Mouse (Mus musculus): ENCODE measurements around the gene Rnf113a2. TPM values are rescaled to one million over a fixed set of nuclear protein-coding genes. Genes with fewer than 3 reads are reported as not detected.

The Rnf113a2 gene
- total and polyA plus RNA-seq, 3 experiments, result 0.10 to 0.15 TPM; not detected in 1

DNA sequence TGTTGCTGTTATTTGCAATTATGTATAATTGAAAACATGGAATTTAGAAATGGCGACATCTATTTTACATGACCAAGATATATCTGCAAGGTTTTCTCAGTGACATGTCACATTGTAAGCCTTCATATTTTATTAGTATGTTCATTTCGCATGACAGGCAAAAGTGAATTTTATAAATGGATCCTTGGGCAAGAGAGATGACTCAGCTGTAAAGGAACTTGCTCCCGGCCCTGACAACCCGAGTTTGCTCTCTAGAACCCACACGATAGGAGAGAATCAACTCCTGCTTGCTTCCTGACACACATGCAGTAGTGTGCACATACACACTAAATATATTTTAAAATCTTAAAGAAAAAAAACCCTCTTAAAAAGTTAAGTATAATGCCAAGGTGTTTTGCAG is 44.4 kb downstream of the Rnf113a2 start:
- Histone ChIP-seq H3K9ac (ENCODE audit: control insufficient read depth, low read depth, low read length, poor library complexity, severe bottlenecking) (no peak overlapping the region), H3K4me1 (ENCODE audit: control insufficient read depth in 1 of 2, insufficient read depth in 2 of 2, low read length in 2 of 2) (no peaks in the 10 kb centered on the region), H3K79me2 (ENCODE audit: control insufficient read depth, insufficient read depth, low read length, poor library complexity) (no peaks in the 10 kb centered on the region), H3K9me3 (replicated peaks; ENCODE audit: insufficient read depth, low read length) (no peaks in the 10 kb centered on the region), H3K36me3 (ENCODE audit: control insufficient read depth in 1 of 2, insufficient read depth in 2 of 2, low read length in 2 of 2) (peaks cover 0 to 32% of the 10 kb centered on the region in 2 experiments; a peak in 2 of 4 replicates), H3K27me3 (ENCODE audit: control insufficient read depth in 1 of 2, insufficient read depth in 2 of 2, low read length in 2 of 2) (no peaks in the 10 kb centered on the region), H3K27ac (ENCODE audit: control insufficient read depth, low read depth, low read length) (no peak overlapping the region), H3K4me3 (ENCODE audit: control insufficient read depth in 1 of 2, insufficient read depth in 1 of 2, low read depth in 2 of 2, low read length in 2 of 2) (no peak overlapping the region)
- no peak for DNase-seq (ENCODE audit: low read depth, low spot score)
- TF ChIP-seq NRF1 (IDR thresholded peaks at IDR 0.05; ENCODE audit: insufficient read depth, low read depth, low read length, poor library complexity, severe bottlenecking) (no peak), MAFK (IDR thresholded peaks at IDR 0.05; ENCODE audit: borderline replicate concordance, low read depth, low read length) (no peak)

DNA sequence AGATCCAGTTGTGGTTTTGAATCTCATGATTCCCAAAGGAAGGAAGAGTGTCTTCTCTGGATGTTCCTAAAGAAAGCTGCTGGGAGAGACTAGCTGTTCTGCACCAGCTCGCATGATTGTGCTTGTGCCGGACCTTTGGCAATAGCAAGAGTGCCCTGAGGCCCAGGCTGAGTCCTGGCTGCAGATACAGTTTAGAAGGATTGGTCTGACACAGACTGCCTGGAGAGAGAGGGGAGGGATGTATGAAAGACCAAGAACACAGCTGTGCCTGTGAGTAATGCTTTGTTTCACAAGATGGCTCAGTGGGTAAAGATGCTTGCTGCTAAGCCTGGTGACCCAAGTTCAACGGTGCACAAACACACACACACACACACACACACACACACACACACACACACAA is 45.9 kb downstream of the Rnf113a2 start:
- Histone ChIP-seq H3K27me3 (ENCODE audit: control insufficient read depth in 1 of 2, insufficient read depth in 2 of 2, low read length in 2 of 2) (no peaks in the 10 kb centered on the region), H3K9ac (ENCODE audit: control insufficient read depth, low read depth, low read length, poor library complexity, severe bottlenecking) (no peak overlapping the region), H3K79me2 (ENCODE audit: control insufficient read depth, insufficient read depth, low read length, poor library complexity) (no peaks in the 10 kb centered on the region), H3K36me3 (ENCODE audit: control insufficient read depth in 1 of 2, insufficient read depth in 2 of 2, low read length in 2 of 2) (peaks cover 0 to 28% of the 10 kb centered on the region in 2 experiments; a peak in 2 of 4 replicates), H3K9me3 (replicated peaks; ENCODE audit: insufficient read depth, low read length) (no peaks in the 10 kb centered on the region), H3K4me3 (ENCODE audit: control insufficient read depth in 1 of 2, insufficient read depth in 1 of 2, low read depth in 2 of 2, low read length in 2 of 2) (no peak overlapping the region), H3K4me1 (ENCODE audit: control insufficient read depth in 1 of 2, insufficient read depth in 2 of 2, low read length in 2 of 2) (no peaks in the 10 kb centered on the region), H3K27ac (ENCODE audit: control insufficient read depth, low read depth, low read length) (no peak overlapping the region)
- TF ChIP-seq MAFK (IDR thresholded peaks at IDR 0.05; ENCODE audit: borderline replicate concordance, low read depth, low read length) (no peak), BHLHE40 (IDR thresholded peaks at IDR 0.05; ENCODE audit: borderline replicate concordance, low read depth, low read length) (no peak), CHD1 (IDR thresholded peaks at IDR 0.05; ENCODE audit: low read depth, low read length) (no peak), KAT2A (conservative IDR thresholded peaks at IDR 0.05; ENCODE audit: low read depth, low read length) (no peak), ZMIZ1 (IDR thresholded peaks at IDR 0.05; ENCODE audit: low read depth, low read length) (no peak), NELFE (IDR thresholded peaks at IDR 0.05; ENCODE audit: low read depth, low read length) (no peak), RAD21 (IDR thresholded peaks at IDR 0.05; ENCODE audit: low read depth, low read length) (no peak), ZC3H11A (IDR thresholded peaks at IDR 0.05; ENCODE audit: low read depth, low read length) (no peak), UBTF (IDR thresholded peaks at IDR 0.05; ENCODE audit: borderline replicate concordance, insufficient read depth, low read depth, low read length) (no peak)
- DNase-seq (ENCODE audit: low read depth, low spot score), result no peak

Other genes starting within 250 kb of the Rnf113a2 start
- gene Elmsan1, start 198.3 kb upstream of the Rnf113a2 start, total RNA-seq (2012; rRNA removed), result 7.7 TPM in 2 replicates
- gene Elmsan1, start 198.3 kb upstream of the Rnf113a2 start, polyA plus RNA-seq (2012; ENCODE audit: insufficient read depth in 1 of 2, insufficient read length in 2 of 2, low read depth in 1 of 2, low replicate concordance in 2 of 2, missing spikeins in 1 of 2), result 10 to 100 TPM in 1 of 2 experiments, not detected in 1; 25.3 TPM
- gene Ptgr2, start 132.0 kb upstream of the Rnf113a2 start, total RNA-seq (2012; rRNA removed), result 32.6 and 33.0 TPM in 2 replicates
- 10 to 100 TPM in 1 of 2 experiments, not detected in 1; 35.9 TPM for gene Ptgr2, start 132.0 kb upstream of the Rnf113a2 start, polyA plus RNA-seq (2012; ENCODE audit: insufficient read depth in 1 of 2, insufficient read length in 2 of 2, low read depth in 1 of 2, low replicate concordance in 2 of 2, missing spikeins in 1 of 2)
- gene Zfp410, start 100.3 kb upstream of the Rnf113a2 start, total RNA-seq (2012; rRNA removed), result 45.5 and 45.7 TPM in 2 replicates
- 100 to 1,000 TPM; 182 to 189 TPM for gene Zfp410, start 100.3 kb upstream of the Rnf113a2 start, polyA plus RNA-seq (2012; ENCODE audit: insufficient read depth in 1 of 2, insufficient read length in 2 of 2, low read depth in 1 of 2, low replicate concordance in 2 of 2, missing spikeins in 1 of 2)
- gene Coq6, start 55.5 kb upstream of the Rnf113a2 start, total RNA-seq (2012; rRNA removed), result 33.4 and 35.2 TPM in 2 replicates
- gene Coq6, start 55.5 kb upstream of the Rnf113a2 start, polyA plus RNA-seq (2012; ENCODE audit: insufficient read depth in 1 of 2, insufficient read length in 2 of 2, low read depth in 1 of 2, low replicate concordance in 2 of 2, missing spikeins in 1 of 2), result 10 to 100 TPM in 1 of 2 experiments, not detected in 1; 47.1 TPM
- gene Fam161b, start 55.4 kb upstream of the Rnf113a2 start, total RNA-seq (2012; rRNA removed), result 0.46 and 0.85 TPM in 2 replicates
- 1 to 10 TPM in 1 of 2 experiments, not detected in 1; 1.1 TPM for gene Fam161b, start 55.4 kb upstream of the Rnf113a2 start, polyA plus RNA-seq (2012; ENCODE audit: insufficient read depth in 1 of 2, insufficient read length in 2 of 2, low read depth in 1 of 2, low replicate concordance in 2 of 2, missing spikeins in 1 of 2)
- 5.7 and 8.7 TPM in 2 replicates for gene Entpd5, start 8.2 kb upstream of the Rnf113a2 start, total RNA-seq (2012; rRNA removed)
- gene Entpd5, start 8.2 kb upstream of the Rnf113a2 start, polyA plus RNA-seq (2012; ENCODE audit: insufficient read depth in 1 of 2, insufficient read length in 2 of 2, low read depth in 1 of 2, low replicate concordance in 2 of 2, missing spikeins in 1 of 2), result 10 to 100 TPM in 1 of 2 experiments, not detected in 1; 12.8 TPM
- gene Bbof1, start 8.1 kb upstream of the Rnf113a2 start, total RNA-seq (2012; rRNA removed), result 0.69 and 0.81 TPM in 2 replicates
- 1 to 10 TPM in 1 of 2 experiments, not detected in 1; 1.3 TPM for gene Bbof1, start 8.1 kb upstream of the Rnf113a2 start, polyA plus RNA-seq (2012; ENCODE audit: insufficient read depth in 1 of 2, insufficient read length in 2 of 2, low read depth in 1 of 2, low replicate concordance in 2 of 2, missing spikeins in 1 of 2)
- 1.0 and 1.4 TPM in 2 replicates for gene Aldh6a1, start 33.8 kb downstream of the Rnf113a2 start, total RNA-seq (2012; rRNA removed)
- 1 to 10 TPM in 1 of 2 experiments, not detected in 1; 2.9 TPM for gene Aldh6a1, start 33.8 kb downstream of the Rnf113a2 start, polyA plus RNA-seq (2012; ENCODE audit: insufficient read depth in 1 of 2, insufficient read length in 2 of 2, low read depth in 1 of 2, low replicate concordance in 2 of 2, missing spikeins in 1 of 2)
- gene Lin52, start 34.2 kb downstream of the Rnf113a2 start, total RNA-seq (2012; rRNA removed), result 4.9 and 6.7 TPM in 2 replicates
- 1 to 10 TPM in 1 of 2 experiments, not detected in 1; 7.7 TPM for gene Lin52, start 34.2 kb downstream of the Rnf113a2 start, polyA plus RNA-seq (2012; ENCODE audit: insufficient read depth in 1 of 2, insufficient read length in 2 of 2, low read depth in 1 of 2, low replicate concordance in 2 of 2, missing spikeins in 1 of 2)
- gene Vsx2, start 152.6 kb downstream of the Rnf113a2 start, total RNA-seq (2012; rRNA removed), result not detected in 2 replicates
- gene Vsx2, start 152.6 kb downstream of the Rnf113a2 start, polyA plus RNA-seq (2012; ENCODE audit: insufficient read depth in 1 of 2, insufficient read length in 2 of 2, low read depth in 1 of 2, low replicate concordance in 2 of 2, missing spikeins in 1 of 2), result not detected
- 3.5 TPM in 2 replicates for gene Abcd4, start 200.2 kb downstream of the Rnf113a2 start, total RNA-seq (2012; rRNA removed)
- 1 to 10 TPM in 1 of 2 experiments, not detected in 1; 7.1 TPM for gene Abcd4, start 200.2 kb downstream of the Rnf113a2 start, polyA plus RNA-seq (2012; ENCODE audit: insufficient read depth in 1 of 2, insufficient read length in 2 of 2, low read depth in 1 of 2, low replicate concordance in 2 of 2, missing spikeins in 1 of 2)
- gene Vrtn, start 223.8 kb downstream of the Rnf113a2 start, total RNA-seq (2012; rRNA removed), result not detected in 2 replicates
- gene Vrtn, start 223.8 kb downstream of the Rnf113a2 start, polyA plus RNA-seq (2012; ENCODE audit: insufficient read depth in 1 of 2, insufficient read length in 2 of 2, low read depth in 1 of 2, low replicate concordance in 2 of 2, missing spikeins in 1 of 2), result not detected

Data from MEL (cell line).